Mouse (Mus musculus): ENCODE measurements around the gene Zeb2.
A peak's percentile ranks its signal among the peaks of the same experiment; 100 is the strongest.
"Not testable (repeated sequence)": the region's sequence is repeated elsewhere in the genome, so short reads cannot be mapped to it uniquely, and the experiment has no call there.

- peak; percentile 36; the same call in 1 of the 2 replicates for TF ChIP-seq POLR2A (IDR thresholded peaks at IDR 0.05; ENCODE audit: low read depth, low read length)
- TF ChIP-seq CTCF (IDR thresholded peaks at IDR 0.05; ENCODE audit: borderline replicate concordance, insufficient read depth, low read length) = not testable (repeated sequence)
Observed at GRCm38 (mm10) chr2:45111571-45111970, 5.6 kb downstream of the Zeb2 start.

Measured in embryonic fibroblast, embryonic 13.5 days (primary cell).